Mouse (Mus musculus): ENCODE measurements around the gene Slc6a16.

GRCm38 (mm10) chr7:45262266-45262665 lies 21.4 kb downstream of the Slc6a16 start:
- no peak for TF ChIP-seq CTCF (IDR thresholded peaks at IDR 0.05)
- TF ChIP-seq EP300 (IDR thresholded peaks at IDR 0.05), result no peak

Measured in lung, postnatal 0 days (tissue).